Mouse (Mus musculus) hindbrain, embryonic 16.5 days (tissue): ENCODE data around the gene B4galnt1. TPM values are rescaled to one million over a fixed set of nuclear protein-coding genes. Genes with fewer than 3 reads are reported as not detected.
A peak's percentile ranks its signal among the peaks of the same experiment; 100 is the strongest.

Source experiments
- ATAC-seq: fragments of 200-750 bp; cut with Nextera tagmentation; 2 replicates; pipeline ENCODE4 v1.8.0; 2017; ENCODE audit warnings: moderate TSS enrichment, moderate library complexity
- H3K27ac ChIP-seq: fragments of 300-500 bp; sonication (generic); 2 replicates; pipeline ENCODE4 v1.5.1; 2014; ENCODE audit warnings: low read depth, mild to moderate bottlenecking, control low read depth, low read length, moderate library complexity
- H3K27me3 ChIP-seq: fragments of 300-500 bp; sonication (generic); replicated peaks from 2 replicates; pipeline ENCODE4 v1.6.1; 2014; ENCODE audit warnings: low read length; ENCODE audit not compliant: control insufficient read depth, insufficient read depth
- H3K36me3 ChIP-seq: fragments of 300-500 bp; sonication (generic); 2 replicates; pipeline ENCODE4 v1.6.1; 2014; ENCODE audit warnings: mild to moderate bottlenecking, low read length, moderate library complexity, mixed read lengths; ENCODE audit not compliant: control insufficient read depth, insufficient read depth
- H3K4me1 ChIP-seq: fragments of 300-500 bp; sonication (generic); 2 replicates; pipeline ENCODE4 v1.6.1; 2014; ENCODE audit warnings: low read depth, low read length; ENCODE audit not compliant: control insufficient read depth, insufficient read depth
- H3K4me2 ChIP-seq: fragments of 300-500 bp; sonication (generic); 2 replicates; pipeline ENCODE4 v1.6.1; 2014; ENCODE audit warnings: mild to moderate bottlenecking, low read length, control low read depth, moderate library complexity
- H3K4me3 ChIP-seq: fragments of 300-500 bp; sonication (generic); 2 replicates; pipeline ENCODE4 v1.5.1; 2014; ENCODE audit warnings: mild to moderate bottlenecking, low read length, control low read depth, moderate library complexity
- H3K9ac ChIP-seq: fragments of 300-500 bp; sonication (generic); 2 replicates; pipeline ENCODE4 v1.6.1; 2014; ENCODE audit warnings: low read depth, mild to moderate bottlenecking, control low read depth, low read length, moderate library complexity
- H3K9me3 ChIP-seq: fragments of 300-500 bp; sonication (generic); 2 replicates; pipeline ENCODE4 v1.6.1; 2014; ENCODE audit warnings: mild to moderate bottlenecking, low read length, moderate library complexity; ENCODE audit not compliant: control insufficient read depth
- WGBS: fragments of 180-500 bp; shearing (Covaris S2); extraction: QIAGEN DNeasy Blood & Tissue Kit; methylation state at CpG from one replicate; pipeline ENCODE4 v1.1.7; 2014; 5-methylcytosine and 5-hydroxymethylcytosine counted together
- polyA plus RNA-seq: library from polyadenylated mRNA; unstranded; fragments of >200 nt; fragmentation: Nextera tagmentation; extraction: Ambion mirVana; gene quantifications from 2 replicates; pipeline ENCODE4 v1.2.1, GENCODE M21; 2015

Gene B4galnt1
- 59.0 and 74.1 TPM in 2 replicates for polyA plus RNA-seq

DNA sequence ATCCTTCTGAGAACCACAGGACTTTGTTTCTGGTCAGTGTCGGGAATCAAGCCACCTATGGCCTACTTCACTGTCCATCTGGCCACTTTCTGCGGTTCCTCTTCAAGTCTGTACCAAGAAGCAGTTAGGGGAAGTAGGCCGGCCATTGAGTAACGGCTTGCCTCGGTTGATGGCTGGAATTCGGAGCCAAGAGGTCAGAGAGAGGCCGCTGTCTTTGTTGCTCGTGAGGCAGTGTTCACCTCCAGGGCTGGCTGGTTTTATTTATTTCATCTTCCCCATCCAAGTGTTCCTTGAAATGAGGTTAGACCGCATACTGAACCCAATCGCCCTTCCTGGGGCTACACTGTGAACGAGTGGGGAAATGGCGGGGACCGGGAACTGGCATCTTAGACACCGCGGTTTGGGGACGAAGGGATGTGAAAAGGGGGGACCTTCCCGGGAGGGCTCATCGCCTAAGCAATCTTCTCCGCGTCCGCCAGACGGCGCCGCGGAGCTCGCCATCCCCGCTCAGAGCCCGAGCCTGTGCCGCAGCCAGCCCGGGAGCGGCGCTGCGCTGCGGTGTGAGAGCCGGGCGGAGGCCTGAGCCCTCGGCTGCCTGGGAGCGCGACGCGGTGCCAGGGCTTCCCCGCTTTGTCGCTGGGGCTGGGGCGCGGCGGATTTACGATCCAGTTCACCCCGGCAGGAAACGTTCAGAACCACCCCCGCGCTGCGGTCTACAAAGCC lies at the start of gene B4galnt1:
Gene B4galnt1 (plus strand): TSS at position 595 of the 723 bp plus-strand sequence.
- H3K9me3 ChIP-seq, result no peaks in the 10 kb centered on the region
- WGBS, result 2% methylated on average over 44 of the region's 52 CpGs

DNA sequence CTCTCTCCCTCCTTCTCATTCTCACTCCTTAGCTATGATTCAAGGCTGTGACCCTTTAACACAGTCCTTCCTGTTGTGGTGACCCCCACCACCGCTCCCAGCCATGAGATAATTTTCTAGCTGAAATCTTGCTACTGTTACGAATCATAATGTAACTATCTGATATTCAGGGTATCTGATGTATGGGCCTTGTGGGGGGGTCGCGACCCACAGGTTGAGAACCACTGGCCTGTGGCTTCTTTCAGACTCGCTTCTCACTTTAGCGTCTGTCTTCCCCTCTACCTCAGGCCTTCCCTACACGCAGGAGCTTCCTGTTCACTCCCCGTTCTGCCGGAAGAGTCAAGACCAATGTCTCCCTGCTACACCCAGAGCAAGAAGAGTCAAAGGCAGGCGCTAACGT lies 46.6 kb upstream of the B4galnt1 start:
- Histone ChIP-seq H3K4me2 (no peak overlapping the region), H3K4me3 (no peak overlapping the region), H3K4me1 (peaks cover 18% of the 10 kb centered on the region), H3K9me3 (no peaks in the 10 kb centered on the region), H3K27me3 (no peaks in the 10 kb centered on the region), H3K27ac (no peak overlapping the region), H3K36me3 (peaks cover 23% of the 10 kb centered on the region), H3K9ac (no peak overlapping the region)
- no peak for ATAC-seq
- WGBS, result 90% methylated on average over 11 of the region's 11 CpGs

More for the DNA sequence above, at the start of gene B4galnt1:
- Histone ChIP-seq H3K4me2 (peak within 1 kb of the TSS; percentile 91), H3K9ac (peak within 1 kb of the TSS; percentile 98), H3K4me3 (peak within 1 kb of the TSS; percentile 86), H3K36me3 (no peaks in the 10 kb centered on the region), H3K4me1 (peaks cover 16% of the 10 kb centered on the region), H3K27ac (peak within 1 kb of the TSS; percentile 94), H3K27me3 (peaks cover 3% of the 10 kb centered on the region; the same call in 1 of the 2 replicates)
- ATAC-seq, result peak; percentile 91

DNA sequence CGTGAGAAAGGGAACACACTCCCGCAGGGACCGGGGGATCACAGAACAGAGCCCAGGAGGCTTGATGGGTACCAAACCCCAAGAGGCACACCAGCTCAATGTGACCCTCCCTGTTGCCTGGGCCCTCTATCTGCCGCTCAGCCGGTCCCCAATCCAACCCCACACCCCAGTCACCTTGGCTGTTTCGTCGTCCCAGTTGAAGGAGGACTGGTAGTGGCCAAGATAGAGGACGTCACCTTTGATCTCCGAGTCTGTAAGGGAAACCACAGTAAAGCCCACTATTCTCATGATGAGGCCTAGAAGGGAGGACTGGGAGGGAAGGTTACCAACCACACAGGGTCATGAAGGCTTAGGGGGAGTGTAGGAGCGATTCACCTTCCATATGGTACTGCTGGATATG lies 45.8 kb upstream of the B4galnt1 start:
- Histone ChIP-seq H3K4me1 (peaks cover 18% of the 10 kb centered on the region), H3K36me3 (peaks cover 23% of the 10 kb centered on the region), H3K4me3 (no peak overlapping the region), H3K27me3 (no peaks in the 10 kb centered on the region), H3K27ac (no peak overlapping the region), H3K9me3 (no peaks in the 10 kb centered on the region), H3K4me2 (no peak overlapping the region), H3K9ac (no peak overlapping the region)
- WGBS, result 93% methylated on average over 10 of the region's 10 CpGs
- no peak for ATAC-seq

DNA sequence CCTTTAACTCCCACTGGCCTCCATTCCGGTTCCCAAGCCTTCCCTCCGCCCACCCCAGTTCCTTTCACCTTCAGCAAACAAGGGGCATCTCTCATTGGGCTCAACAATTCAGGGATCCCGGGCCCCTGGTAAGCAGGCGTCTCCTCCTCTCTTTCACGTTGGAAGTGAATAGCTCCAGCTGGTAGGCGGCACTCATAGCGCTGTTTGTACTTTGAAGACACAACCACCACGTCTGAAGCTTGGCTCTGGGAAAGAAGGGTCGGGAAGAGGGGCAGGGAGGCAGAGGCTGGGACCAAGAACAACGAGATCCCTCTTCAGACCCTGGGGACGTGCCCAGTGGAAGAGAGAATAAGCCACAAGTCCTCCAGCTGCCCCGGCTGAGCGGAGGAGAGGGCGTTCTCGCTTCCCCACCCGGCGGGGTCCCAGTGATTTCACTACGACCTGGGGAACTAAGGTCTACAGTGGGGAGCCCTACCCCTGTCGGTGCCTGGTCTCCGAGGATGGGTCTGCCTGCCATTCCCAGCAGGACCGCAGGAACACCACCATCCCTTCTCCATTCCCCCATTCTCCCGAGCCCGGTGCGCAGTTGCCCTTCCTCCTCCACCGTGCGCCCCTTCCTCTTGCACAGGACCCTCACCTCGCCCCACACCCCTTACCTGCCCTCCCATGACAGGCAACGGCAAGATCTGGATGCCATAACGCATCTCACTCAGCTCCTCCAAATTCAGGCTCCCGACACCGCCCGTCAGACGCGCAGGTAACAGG lies 44.5 kb upstream of the B4galnt1 start:
- Histone ChIP-seq H3K27me3 (no peaks in the 10 kb centered on the region), H3K9me3 (no peaks in the 10 kb centered on the region), H3K4me3 (peak overlapping the region; percentile 81), H3K4me1 (peaks cover 18% of the 10 kb centered on the region), H3K36me3 (peaks cover 21% of the 10 kb centered on the region), H3K9ac (peak overlapping the region; percentile 81), H3K4me2 (peak overlapping the region; percentile 96), H3K27ac (peak overlapping the region; percentile 48)
- peak; percentile 51 for ATAC-seq
- WGBS, result 3% methylated on average over 34 of the region's 34 CpGs

DNA sequence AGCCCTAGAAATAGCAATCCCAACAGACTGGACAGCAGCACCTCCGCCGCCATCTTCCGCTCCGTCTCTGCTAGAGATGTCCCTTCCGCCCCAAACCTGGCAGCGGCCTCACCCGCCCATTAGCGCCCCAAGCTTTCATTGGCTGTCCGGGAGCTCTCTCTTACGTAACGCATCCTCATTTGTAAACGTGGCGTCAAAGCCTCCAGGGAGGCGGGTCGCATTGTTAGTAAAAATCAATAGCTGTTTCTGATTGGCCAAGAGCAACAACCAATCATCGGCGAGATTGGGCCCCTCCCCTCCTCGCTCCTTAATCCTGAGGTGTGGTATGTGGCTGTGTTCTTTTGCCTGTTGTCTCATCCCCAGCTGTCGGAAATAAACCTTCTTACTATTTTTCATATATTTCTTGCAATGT lies 44.0 kb upstream of the B4galnt1 start, which contains the start of gene Os9:
Gene Os9 (minus strand): TSS at position 66 of the 412 bp plus-strand sequence.
- Histone ChIP-seq H3K27me3 (no peaks in the 10 kb centered on the region), H3K4me3 (peak within 1 kb of the TSS; percentile 81), H3K4me2 (peak within 1 kb of the TSS; percentile 96), H3K36me3 (peaks cover 17% of the 10 kb centered on the region), H3K27ac (peak within 1 kb of the TSS; percentile 66), H3K4me1 (peaks cover 18% of the 10 kb centered on the region), H3K9ac (peak within 1 kb of the TSS; percentile 81), H3K9me3 (no peaks in the 10 kb centered on the region)
- ATAC-seq, result peak; percentile 96
- 0% methylated on average over 19 of the region's 19 CpGs for WGBS

DNA sequence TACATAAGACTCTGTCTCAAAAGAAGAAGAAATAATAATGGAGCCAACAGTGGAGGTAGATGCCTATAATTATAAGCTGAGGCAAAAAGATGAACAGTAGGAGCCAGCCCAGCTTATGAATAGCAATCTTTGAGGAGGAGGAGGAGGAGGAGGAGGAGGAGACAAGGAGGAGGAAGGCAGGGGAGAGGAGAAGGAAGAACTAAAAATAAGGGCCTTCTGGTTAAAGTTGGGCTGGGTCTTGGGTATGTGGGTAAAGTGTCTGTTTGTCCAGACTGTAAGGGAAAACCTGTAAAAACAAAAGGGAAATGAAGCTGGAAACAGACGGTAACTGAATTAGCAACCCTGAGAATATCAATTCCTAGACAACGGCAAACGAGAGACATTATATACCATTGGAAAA lies 43.0 kb upstream of the B4galnt1 start:
- ATAC-seq, result no peak
- peak overlapping the region; percentile 81 for H3K4me3 ChIP-seq
- peak overlapping the region; percentile 35 for H3K9ac ChIP-seq
- WGBS, result 78% methylated on average over 3 of the region's 3 CpGs
- no peaks in the 10 kb centered on the region for H3K9me3 ChIP-seq
- H3K27ac ChIP-seq, result peak overlapping the region; percentile 66
- H3K4me2 ChIP-seq, result peak overlapping the region; percentile 56
- peaks cover 18% of the 10 kb centered on the region for H3K4me1 ChIP-seq
- no peaks in the 10 kb centered on the region for H3K27me3 ChIP-seq
- peaks cover 17% of the 10 kb centered on the region for H3K36me3 ChIP-seq

DNA sequence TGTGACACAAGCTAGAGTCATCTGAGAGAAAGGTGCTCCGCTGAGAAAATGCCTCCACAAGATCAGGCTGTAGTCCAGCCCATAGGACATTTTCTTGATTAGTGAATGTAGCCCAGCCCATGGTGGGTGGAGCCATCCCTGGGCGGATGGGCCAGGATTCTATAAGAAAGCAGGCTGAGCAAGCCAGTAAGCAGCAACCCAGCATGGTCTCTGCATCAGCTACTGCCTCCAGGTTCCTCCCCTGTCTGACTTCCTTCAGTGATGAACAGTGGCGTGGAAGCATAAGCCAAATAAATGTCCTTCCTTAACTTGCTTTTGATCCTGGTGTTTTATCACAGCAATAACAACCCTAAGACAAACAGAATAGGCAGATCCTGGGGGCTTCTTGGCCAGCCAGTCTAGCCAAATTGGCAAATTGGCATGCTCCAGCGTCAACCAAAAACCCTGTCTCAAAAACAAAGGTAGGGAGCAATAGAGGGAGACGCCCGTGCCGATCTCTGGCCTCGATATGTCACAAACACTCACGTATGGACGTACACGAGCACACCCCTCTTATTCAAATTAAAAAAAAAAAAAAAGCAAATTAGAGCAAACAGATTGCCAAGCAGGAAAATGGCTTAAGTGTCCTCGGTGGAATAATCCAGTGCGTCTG lies 42.1 kb upstream of the B4galnt1 start:
- H3K4me1 ChIP-seq, result peaks cover 18% of the 10 kb centered on the region
- 4% methylated on average over 13 of the region's 13 CpGs for WGBS
- H3K4me2 ChIP-seq, result peak overlapping the region; percentile 56
- no peaks in the 10 kb centered on the region for H3K27me3 ChIP-seq
- peak overlapping the region; percentile 83 for H3K27ac ChIP-seq
- ATAC-seq, result peak; percentile 56; the same call in 1 of the 2 replicates
- H3K9me3 ChIP-seq, result no peaks in the 10 kb centered on the region
- peak overlapping the region; percentile 21 for H3K4me3 ChIP-seq
- H3K9ac ChIP-seq, result peak overlapping the region; percentile 49
- H3K36me3 ChIP-seq, result peaks cover 11% of the 10 kb centered on the region

DNA sequence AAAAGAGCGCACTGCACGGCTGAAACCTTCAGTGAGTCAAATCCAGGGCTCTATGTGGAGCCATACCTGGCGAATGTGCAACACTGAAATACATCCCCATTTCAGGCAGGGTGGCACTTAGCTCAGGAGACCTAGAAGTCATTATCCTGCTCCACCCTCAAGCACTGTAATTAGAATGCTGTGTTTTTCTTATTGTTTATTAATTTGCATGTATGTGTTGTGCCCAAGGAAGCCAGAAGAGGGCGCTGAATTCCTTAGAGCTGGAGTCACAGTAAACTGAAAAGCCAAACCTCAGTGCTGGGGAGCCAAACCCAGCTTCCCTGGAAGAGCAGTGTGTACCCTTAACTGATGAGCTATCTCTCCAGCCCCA lies 41.6 kb upstream of the B4galnt1 start:
- Histone ChIP-seq H3K4me2 (peak overlapping the region; percentile 56), H3K4me1 (peaks cover 18% of the 10 kb centered on the region), H3K27me3 (no peaks in the 10 kb centered on the region), H3K9me3 (no peaks in the 10 kb centered on the region), H3K4me3 (peak overlapping the region; percentile 21), H3K27ac (peak overlapping the region; percentile 83), H3K9ac (peak overlapping the region; percentile 49), H3K36me3 (peaks cover 9% of the 10 kb centered on the region)
- 3% methylated on average over 4 of the region's 4 CpGs for WGBS
- ATAC-seq, result no peak
